Mouse (Mus musculus) liver, embryonic 14.5 days (tissue): ENCODE measurements at regions not wholly inside any gene's neighbourhood (a gene's known extent, or its start where the extent isn't known, plus 50 kb on each side); places are given as distances from the start of the nearest gene placed in this dataset.

Experiments used
- ATAC-seq: fragments of 200-750 bp; cut with Nextera tagmentation; 2 replicates; pipeline ENCODE4 v1.8.0; 2017; ENCODE audit warnings: moderate number of reproducible peaks, mild to moderate bottlenecking, moderate library complexity; ENCODE audit not compliant: insufficient read depth
- DNase-seq, 3 experiments: peaks; one replicate each; pipeline ENCODE4 v3.0.0-alpha.2; 2012 to 2013; ENCODE audit warnings: low read depth in 3 of 3, low spot score in 3 of 3
- H3K27ac ChIP-seq: fragments of 300-500 bp; sonication (generic); 2 replicates; pipeline ENCODE4 v1.5.1; 2014; ENCODE audit warnings: moderate library complexity, mild to moderate bottlenecking, control low read depth, inconsistent platforms
- H3K27me3 ChIP-seq: fragments of 300-500 bp; sonication (generic); 2 replicates; pipeline ENCODE4 v1.6.1; 2014; ENCODE audit warnings: mild to moderate bottlenecking, low read length, moderate library complexity; ENCODE audit not compliant: control insufficient read depth, insufficient read depth
- H3K36me3 ChIP-seq: fragments of 300-500 bp; sonication (generic); replicated peaks from 2 replicates; pipeline ENCODE4 v1.6.1; 2014; ENCODE audit warnings: low read depth; ENCODE audit not compliant: control insufficient read depth, insufficient read depth
- H3K4me1 ChIP-seq, 2 experiments: fragments of 200-500 bp in 1 of 2; fragments of 300-500 bp in 1 of 2; sonication (generic) in 1 of 2; replicated peaks; 2 replicates each; pipeline ENCODE4 v1.6.1; 2012 to 2014; ENCODE audit warnings: antibody characterized with exemption in 1 of 2, inconsistent platforms in 1 of 2, low read length in 1 of 2; ENCODE audit not compliant: control insufficient read depth in 2 of 2, insufficient read depth in 2 of 2
- H3K4me2 ChIP-seq: fragments of 300-500 bp; sonication (generic); 2 replicates; pipeline ENCODE4 v1.6.1; 2014; ENCODE audit warnings: low read depth, mild to moderate bottlenecking, control low read depth, moderate library complexity
- H3K4me3 ChIP-seq, 2 experiments: fragments of 200-500 bp in 1 of 2; fragments of 300-500 bp in 1 of 2; sonication (generic) in 1 of 2; 2 replicates each; pipeline ENCODE4 v1.5.1; 2012 to 2014; ENCODE audit warnings: low read depth in 2 of 2, low read length in 2 of 2, mild to moderate bottlenecking in 2 of 2, control low read depth in 1 of 2, inconsistent platforms in 1 of 2, moderate library complexity in 1 of 2; ENCODE audit not compliant: insufficient read depth in 1 of 2
- H3K9ac ChIP-seq: fragments of 300-500 bp; sonication (generic); replicated peaks from 2 replicates; pipeline ENCODE4 v1.6.1; 2014; ENCODE audit warnings: mild to moderate bottlenecking, control low read depth, moderate library complexity
- H3K9me3 ChIP-seq: fragments of 300-500 bp; sonication (generic); 2 replicates; pipeline ENCODE4 v1.6.1; 2016; ENCODE audit warnings: low read length, mixed read lengths; ENCODE audit not compliant: control insufficient read depth
- CTCF ChIP-seq: IDR thresholded peaks from 2 replicates; pipeline ENCODE4 v1.5.1; 2016; ENCODE audit warnings: antibody characterized with exemption, low read depth, control low read depth
- EP300 ChIP-seq: IDR thresholded peaks from 2 replicates; pipeline ENCODE4 v1.6.1; 2016; ENCODE audit warnings: antibody characterized with exemption, low read depth
- WGBS: fragments of 180-500 bp; shearing (Covaris S2); extraction: QIAGEN DNeasy Blood & Tissue Kit; methylation state at CpG from one replicate; pipeline ENCODE4 v1.1.7; 2014; ENCODE audit not compliant: insufficient replicate concordance; 5-methylcytosine and 5-hydroxymethylcytosine counted together

- Histone ChIP-seq H3K9me3 (no peaks in the 10 kb centered on the region), H3K9ac (no peak overlapping the region), H3K36me3 (no peaks in the 10 kb centered on the region), H3K27me3 (no peaks in the 10 kb centered on the region), H3K4me1 (peaks cover 2 to 11% of the 10 kb centered on the region in 2 experiments; a peak in 3 of 4 replicates), H3K4me2 (no peak overlapping the region), H3K27ac (no peak overlapping the region), H3K4me3 (no peak overlapping the region)
- ATAC-seq (no peak), DNase-seq (no peak)
- 5% methylated on average over 5 of the region's 5 CpGs for WGBS
- TF ChIP-seq CTCF (no peak), EP300 (no peak)
Measured at GRCm38 (mm10) chr14:114869233-114869632, 222.8 kb upstream of the Gpc5 start.

GRCm38 (mm10) chr14:114875101-114875500, 216.9 kb upstream of the Gpc5 start:
- Histone ChIP-seq H3K9ac (no peak overlapping the region), H3K9me3 (no peaks in the 10 kb centered on the region), H3K4me2 (no peak overlapping the region), H3K36me3 (no peaks in the 10 kb centered on the region), H3K4me1 (peaks cover 0 to 6% of the 10 kb centered on the region in 2 experiments; a peak in 2 of 4 replicates), H3K4me3 (no peak overlapping the region), H3K27me3 (no peaks in the 10 kb centered on the region), H3K27ac (no peak overlapping the region)
- WGBS = 22% methylated on average over 3 of the region's 3 CpGs
- no peak for DNase-seq
- TF ChIP-seq EP300 (no peak), CTCF (no peak)
- no peak for ATAC-seq

- DNase-seq (no peak), ATAC-seq (no peak)
- Histone ChIP-seq H3K9me3 (no peaks in the 10 kb centered on the region), H3K4me2 (no peak overlapping the region), H3K27me3 (no peaks in the 10 kb centered on the region), H3K9ac (no peak overlapping the region), H3K4me3 (no peak overlapping the region), H3K4me1 (peaks cover 0 to 6% of the 10 kb centered on the region in 2 experiments; a peak in 2 of 4 replicates), H3K27ac (no peak overlapping the region), H3K36me3 (no peaks in the 10 kb centered on the region)
- 20% methylated on average over 9 of the region's 9 CpGs for WGBS
- no peak for TF ChIP-seq CTCF
- no peak for TF ChIP-seq EP300
Measured at GRCm38 (mm10) chr14:114876427-114876826, 215.6 kb upstream of the Gpc5 start.

GRCm38 (mm10) chr14:114877477-114877876, 214.5 kb upstream of the Gpc5 start:
- WGBS = 35% methylated on average over 5 of the region's 5 CpGs
- TF ChIP-seq CTCF (no peak), EP300 (no peak)
- no peak for ATAC-seq

GRCm38 (mm10) chr14:114880291-114880690, 211.7 kb upstream of the Gpc5 start:
- Histone ChIP-seq H3K9me3 (no peaks in the 10 kb centered on the region), H3K27me3 (no peaks in the 10 kb centered on the region), H3K4me3 (no peak overlapping the region), H3K4me1 (peaks cover 0 to 6% of the 10 kb centered on the region in 2 experiments; a peak in 2 of 4 replicates), H3K27ac (no peak overlapping the region), H3K9ac (no peak overlapping the region), H3K4me2 (no peak overlapping the region), H3K36me3 (no peaks in the 10 kb centered on the region)
- no peak for TF ChIP-seq CTCF
- TF ChIP-seq EP300 = no peak
- ATAC-seq (no peak; the same call in 1 of the 2 replicates), DNase-seq (no peak)
- WGBS = 59% methylated on average over 4 of the region's 4 CpGs

More at GRCm38 (mm10) chr14:114877477-114877876, 214.5 kb upstream of the Gpc5 start:
- Histone ChIP-seq H3K27ac (no peak overlapping the region), H3K27me3 (no peaks in the 10 kb centered on the region), H3K9ac (no peak overlapping the region), H3K4me3 (no peak overlapping the region), H3K9me3 (no peaks in the 10 kb centered on the region), H3K36me3 (no peaks in the 10 kb centered on the region), H3K4me2 (no peak overlapping the region), H3K4me1 (peaks cover 0 to 6% of the 10 kb centered on the region in 2 experiments; a peak in 2 of 4 replicates)
- DNase-seq = no peak
